Mouse (Mus musculus): Measurements from ENCODE around the gene Creb1.
"Not testable (repeated sequence)": the region's sequence is repeated elsewhere in the genome, so short reads cannot be mapped to it uniquely, and the experiment has no call there.

The Creb1 gene

DNA sequence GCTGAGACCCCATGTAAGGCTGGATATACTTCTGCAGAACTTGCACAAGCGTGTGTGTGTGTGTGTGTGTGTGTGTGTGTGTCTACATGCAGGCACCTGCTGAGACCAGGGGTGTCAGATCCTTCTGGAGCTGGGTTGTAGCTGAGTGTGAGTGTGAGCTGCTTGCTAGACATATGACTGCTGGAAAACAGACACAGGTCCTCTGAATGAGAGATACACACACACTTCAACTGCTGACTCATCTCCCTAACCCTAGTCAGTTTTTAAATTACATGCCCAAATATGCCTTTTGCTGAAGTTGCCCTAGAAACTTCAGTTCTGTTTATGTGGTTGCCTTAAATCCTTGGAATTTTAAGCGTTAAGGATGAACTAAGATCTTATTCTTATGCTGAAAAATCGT, 13.6 kb downstream of the Creb1 start:
- no peak for DNase-seq

DNA sequence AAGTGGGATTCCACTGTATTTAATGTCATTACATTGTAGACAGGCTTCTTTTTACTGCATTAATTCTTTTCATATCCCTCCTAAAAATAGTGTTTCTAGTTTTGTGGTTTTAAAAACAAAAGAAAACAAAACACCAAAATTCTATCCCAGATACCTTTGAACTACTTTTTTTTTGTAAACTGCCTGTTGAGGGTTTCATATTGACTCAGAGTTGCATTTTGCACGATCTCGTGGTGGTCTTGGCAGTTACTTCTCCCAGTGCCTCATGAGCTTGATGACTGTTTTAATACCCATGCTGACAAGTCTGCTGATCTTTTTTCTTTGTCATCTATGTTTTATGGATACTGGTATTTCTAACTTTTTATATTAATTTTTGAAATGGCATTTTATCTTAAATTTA, 16.9 kb downstream of the Creb1 start:
- no peak for DNase-seq

DNA sequence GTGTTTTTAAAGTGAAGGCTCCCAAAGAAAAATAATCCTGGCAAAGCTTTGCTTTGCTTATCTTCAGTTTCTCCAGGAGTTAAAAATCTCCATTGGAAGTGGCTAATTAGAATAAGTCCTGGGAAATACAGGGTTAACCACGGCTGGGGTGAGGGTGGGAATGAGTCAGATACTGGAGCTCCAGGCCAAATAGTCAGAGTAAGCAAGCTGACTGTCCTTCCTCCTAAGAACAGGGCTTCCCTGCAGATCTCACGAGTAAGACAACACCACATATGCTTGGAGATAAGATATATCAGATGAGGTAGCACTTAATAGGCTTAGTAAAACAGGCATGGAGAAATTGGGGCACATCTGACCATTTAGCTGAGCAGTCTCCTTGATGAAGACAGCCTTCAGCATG, 19.5 kb downstream of the Creb1 start:
- DNase-seq = no peak

DNA sequence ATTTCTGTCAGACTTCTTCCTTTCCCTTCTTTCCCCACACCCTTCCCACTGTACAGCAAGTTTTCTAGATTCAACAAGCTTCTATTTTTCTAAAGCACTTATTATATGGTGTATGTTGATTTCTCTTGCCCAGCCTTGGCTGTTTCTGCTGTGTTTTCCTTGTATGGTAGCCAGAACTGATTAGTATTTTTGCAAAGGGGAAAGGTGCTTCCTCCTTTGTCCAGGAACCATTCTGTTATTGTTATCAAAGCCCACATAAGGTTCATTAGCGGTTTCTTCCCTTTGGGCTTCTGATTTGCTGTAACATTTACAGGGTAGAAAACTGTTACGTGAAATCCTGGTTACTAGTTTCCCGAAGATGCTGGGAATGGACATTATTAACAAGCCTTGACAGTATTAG, 27.7 kb downstream of the Creb1 start:
- no peak for DNase-seq

DNA sequence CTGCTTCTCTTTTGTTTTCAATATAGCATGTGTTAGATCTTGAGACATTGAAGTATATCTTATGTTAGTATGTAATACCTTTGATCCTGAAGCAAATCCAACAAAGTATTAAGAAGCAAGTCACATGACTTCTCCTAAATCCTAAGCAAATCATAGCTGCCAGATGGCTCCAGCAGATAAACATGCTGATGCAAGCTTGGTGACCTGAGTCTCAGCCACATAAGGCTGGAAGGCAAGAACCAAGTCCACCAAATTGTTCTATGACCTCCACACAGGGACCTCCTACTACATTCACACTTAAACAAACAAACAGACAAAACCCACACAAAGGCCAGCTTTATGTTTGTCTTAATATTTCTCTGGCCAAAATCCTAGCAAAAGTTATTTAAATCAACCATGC, 35.8 kb downstream of the Creb1 start:
- no peak for DNase-seq

DNA sequence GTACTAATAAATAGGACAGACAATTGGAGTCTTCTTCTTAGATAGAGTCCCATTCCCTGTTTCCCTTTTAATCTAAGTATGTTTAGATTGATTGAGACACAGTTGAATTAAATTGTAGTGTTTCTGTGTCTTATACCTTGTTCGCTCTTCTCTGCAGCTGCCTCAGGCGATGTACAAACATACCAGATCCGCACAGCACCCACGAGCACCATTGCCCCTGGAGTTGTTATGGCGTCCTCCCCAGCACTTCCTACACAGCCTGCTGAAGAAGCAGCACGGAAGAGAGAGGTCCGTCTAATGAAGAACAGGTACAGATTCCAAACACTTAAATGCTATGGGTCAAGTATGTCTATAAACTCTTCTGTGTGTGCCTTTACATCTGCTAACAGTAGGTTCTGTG, 43.6 kb downstream of the Creb1 start:
- DNase-seq = no peak

DNA sequence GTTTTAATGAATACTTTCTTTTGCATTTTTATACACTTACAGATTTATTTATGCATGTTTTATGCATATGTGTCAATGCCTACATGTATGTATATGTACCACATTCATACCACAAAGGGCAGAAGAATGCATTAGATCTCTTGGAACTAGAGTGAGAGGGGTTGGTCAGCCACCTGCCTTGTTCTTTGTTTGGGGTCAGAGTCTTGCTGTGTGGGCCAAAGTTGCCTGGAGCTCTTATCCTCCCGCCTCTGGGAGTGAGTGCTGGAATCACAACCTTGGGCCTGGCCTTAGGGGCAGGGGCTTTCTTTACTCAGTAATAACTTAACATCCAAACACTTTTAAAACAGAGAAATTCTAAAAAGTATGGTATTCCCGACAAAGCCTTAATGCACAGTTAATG, 44.3 kb downstream of the Creb1 start:
- DNase-seq = no peak

DNA sequence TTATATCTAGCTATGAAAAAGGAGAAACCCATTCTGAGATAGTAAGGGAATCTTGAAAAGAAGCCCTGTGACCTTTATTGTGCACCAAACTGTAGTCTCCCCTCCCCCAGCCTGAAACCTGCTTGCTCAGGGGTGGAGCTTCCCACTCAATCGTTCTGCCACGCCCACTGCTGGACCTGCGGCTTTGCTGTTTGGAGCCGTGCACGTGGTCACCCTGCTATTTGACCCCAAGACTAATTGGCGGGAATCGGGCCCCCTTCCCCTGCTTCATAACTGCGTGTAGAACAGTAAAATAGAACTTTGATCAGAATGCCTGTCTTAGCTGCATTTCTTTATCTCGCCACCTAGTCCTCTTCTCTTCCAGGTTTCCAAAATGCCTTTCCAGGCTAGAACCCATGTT, 45.5 kb downstream of the Creb1 start:
- not testable (repeated sequence) for DNase-seq

DNA sequence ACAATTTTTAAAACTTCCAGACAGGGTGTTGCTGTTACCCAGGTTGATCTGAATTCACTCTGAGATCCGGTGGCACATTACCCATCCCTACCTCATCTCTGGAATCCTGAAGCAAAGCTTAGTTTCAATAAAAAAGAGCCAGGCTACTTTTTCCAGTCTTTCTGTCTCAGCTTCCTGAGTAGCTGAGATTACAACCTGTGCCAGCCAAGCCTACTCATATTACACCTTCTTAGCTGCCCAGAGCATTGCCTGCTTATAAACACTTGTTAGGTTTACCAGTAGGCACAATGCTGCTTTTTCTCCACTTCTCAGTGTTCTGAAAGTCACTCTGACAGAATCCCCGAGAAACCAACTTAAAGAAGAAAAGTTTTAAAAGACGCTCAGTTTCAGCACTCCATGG, 46.4 kb downstream of the Creb1 start:
- DNase-seq = no peak

DNA sequence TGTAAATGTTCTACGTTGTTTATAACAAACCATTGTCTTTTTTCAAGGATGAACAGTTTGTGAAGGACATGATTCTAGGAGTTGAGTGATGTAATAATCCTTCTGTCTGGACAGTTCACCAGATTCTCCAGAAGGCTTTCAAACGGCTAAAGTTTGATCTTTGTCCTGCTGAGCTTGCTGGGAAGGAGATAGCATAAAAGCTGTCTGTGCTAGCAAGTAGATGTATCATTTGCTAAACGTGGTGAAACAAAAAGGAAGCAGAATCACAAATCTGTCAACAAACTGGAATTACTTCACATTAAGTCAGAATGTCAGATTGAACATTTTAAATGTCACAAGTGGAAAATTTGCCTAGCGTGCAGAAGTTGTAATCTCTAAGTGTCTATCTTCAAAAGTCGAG, 66.5 kb downstream of the Creb1 start:
- no peak for DNase-seq

DNA sequence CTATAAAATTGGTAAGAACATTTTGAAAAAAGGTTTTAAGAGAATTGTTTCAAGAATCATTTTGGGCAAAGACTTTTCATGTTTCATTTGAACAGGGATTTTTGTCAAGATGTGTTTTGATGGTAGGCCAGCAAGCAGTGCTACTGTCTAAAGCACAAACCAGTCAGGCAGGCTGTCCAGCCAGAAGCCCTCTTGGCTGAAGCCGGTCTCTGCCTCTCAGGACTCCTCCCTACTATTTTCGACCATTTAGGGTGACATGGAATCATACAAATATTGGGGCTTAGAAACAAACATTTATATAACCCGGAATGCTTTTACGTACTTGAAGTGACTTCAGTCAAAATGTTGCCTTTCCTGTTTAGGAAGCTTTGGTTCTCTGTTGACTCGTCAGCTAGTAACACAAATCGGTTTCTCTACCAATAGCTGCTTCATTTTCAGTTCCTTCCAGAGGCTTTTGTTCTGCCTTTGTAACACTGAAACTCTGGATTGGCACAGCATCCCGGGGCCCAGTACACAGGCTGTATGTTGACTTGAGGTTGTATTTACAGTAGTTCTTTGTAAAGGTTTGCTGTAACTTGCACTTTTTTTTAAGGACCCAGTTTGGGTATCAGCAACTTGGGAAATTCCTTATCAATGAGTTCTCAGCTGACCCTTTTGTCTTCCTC, 68.1 kb downstream of the Creb1 start:
- DNase-seq = no peak

DNA sequence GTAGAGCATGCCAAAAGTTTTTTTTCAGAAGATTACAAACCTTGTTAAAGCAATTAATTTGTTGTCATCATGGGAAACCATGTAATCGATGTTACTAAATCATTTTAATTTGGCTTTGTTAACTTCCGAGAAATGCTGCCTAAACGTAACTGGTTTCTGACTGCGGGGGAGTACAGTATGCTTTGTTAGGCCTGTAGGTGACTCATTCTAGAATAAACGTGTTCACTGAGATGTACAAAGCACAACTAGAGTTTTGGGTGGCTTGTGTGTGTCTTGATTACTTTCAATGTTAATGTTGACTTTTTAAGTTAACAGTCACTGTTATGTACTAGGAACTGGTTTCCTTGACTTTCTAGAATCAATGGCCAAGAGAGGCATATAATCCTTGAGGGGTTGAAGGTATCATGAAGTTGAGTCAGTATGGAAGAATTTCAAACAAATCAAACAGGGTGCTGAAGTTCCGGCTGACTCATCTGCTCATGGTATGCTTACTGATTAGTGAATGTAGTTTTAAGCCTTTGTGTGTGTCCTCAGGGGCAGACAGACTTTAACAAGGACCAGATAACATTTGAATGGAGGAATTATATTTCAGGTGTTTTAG, 68.9 kb downstream of the Creb1 start:
- no peak for DNase-seq

DNA sequence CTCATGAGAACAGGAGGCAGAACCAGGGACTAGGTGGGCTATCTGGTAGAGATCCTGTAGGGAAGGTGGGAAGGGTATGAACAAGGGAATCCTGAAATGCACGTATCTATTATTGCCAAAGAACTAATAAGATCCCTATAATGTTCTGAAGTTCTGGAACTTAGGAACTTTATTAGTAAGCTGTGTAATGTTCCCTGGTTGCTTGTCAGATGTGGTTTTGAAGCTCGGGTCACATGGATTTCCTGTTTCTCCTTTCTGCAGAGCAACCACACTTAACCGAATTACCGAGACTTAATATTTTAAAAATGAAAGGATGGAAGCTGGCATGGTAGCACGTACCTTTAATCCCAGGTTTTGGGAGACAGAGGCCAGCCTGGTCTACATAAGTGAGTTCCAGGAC, 70.9 kb downstream of the Creb1 start:
- no peak for DNase-seq

DNA sequence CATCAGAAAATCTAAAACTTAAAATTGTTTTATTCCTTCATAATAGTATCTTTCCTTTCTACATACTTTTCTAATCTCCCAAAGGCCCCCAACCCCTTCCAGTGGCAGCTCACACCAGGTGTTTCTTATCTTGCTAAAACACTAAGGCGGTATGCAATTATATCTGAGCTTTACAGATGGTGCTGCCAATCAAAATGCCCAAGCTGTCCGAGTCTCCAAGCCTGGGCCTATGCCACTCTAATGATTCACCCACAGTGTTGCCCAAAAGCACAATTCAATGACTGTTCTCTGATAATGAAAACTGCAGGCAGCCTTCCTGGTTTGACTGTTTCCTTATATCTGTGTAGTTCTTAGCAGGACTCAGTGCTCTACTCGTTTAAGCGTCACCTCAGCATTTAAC, 76.7 kb downstream of the Creb1 start:
- DNase-seq = no peak

DNA sequence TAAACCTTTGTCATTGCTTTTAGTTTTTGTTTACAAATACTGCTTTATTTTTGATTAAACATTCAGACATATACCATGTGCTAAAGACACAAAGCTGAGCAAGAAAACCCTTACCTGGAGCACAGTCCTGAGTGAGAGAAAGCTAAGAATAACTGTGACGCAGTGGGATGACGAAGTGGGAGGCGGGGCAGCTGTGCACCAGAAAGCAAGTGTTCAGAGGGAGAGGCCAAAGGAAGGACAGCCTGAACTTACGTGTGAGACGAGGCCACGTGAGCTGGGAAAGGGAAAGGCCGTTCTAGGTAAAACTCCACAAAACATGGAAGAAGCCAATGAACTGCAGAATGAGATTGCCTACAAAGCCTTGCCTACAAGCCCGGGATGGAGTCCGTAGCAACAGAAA, 77.5 kb downstream of the Creb1 start:
- no peak for DNase-seq

DNA sequence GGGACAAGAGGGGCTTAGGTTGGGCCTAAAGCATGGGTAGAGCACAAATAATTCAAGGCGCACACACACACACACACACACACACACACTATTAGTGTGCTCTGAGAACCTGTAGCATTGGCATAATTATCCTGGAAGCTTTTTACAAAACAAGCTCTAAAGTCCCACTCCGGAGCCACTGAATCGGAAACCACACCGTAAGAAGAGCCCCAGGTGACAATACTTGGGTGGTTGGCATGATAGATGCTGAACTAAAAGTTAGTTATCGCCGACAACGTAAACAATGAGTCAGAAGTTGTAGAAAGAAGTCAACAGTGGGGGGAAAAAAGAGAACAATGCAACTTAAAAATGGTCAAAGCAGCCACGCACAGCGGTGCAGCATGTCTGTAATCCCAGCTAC, 81.9 kb downstream of the Creb1 start:
- no peak for DNase-seq

DNA sequence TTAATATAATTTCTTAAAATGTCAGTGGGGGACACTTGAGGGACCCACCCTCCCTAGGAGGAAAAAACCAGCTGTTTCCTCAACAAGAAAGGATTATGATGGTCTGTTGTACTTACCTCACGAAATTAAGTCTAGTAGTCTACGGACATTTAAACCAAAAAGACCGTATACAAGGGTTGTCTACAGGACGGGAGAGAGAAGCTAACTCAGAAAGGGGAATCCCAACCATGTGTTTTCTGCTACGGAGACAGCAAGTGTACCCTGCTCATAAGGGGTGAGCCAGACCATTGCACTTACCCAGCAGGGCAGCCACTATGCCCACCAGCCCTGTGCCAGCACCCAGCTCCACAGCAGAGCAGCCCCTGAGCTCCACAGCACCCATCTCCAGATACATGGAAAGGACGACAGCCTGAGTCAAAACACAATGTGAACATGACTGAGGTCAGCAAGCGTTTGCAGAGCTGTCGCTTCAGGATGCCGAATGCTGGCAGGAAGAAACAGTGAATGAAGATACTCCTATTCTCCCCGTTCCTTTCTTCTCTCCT, 82.4 kb downstream of the Creb1 start:
- no peak for DNase-seq

DNA sequence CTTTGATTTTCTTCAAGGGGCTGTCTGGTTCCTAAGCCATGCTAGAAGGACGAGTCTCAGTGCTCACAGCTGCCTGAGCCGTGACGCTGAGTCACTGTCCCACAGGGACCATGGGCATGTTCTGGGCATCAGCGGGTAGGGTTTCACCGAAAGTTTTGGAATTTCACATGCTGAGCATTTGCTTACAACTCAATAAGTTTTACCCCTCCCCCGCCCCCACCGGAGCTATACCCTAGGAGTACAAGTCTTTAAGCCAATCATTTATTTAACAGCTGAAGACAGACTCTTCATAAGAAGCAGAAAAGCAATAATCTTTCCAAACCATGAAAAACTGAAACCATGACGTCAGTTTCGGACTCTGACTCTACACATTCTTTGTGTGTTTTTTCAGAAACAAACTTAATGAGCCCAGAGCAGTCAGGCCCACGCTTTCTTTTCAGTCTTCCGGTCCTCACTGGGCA, 83.1 kb downstream of the Creb1 start:
- DNase-seq = no peak

DNA sequence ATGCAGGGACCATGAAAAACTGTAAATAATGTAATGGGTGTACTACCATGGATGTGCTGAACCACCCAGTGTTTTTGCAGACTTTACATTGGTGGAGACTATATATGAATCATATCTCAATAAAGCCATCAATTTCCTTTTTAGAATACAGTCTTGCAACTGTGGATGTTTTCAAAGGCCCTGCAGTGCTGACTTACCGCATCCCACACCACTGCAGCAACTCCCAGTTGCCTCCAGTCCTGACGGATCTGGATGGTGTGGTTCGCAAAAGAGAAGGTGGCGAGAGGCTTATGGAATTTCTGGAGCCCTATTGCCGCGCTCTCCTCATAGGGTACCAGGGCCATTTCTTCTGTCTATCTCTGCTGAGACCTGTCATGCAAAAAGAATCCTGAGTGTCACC, 83.6 kb downstream of the Creb1 start:
- DNase-seq = no peak

DNA sequence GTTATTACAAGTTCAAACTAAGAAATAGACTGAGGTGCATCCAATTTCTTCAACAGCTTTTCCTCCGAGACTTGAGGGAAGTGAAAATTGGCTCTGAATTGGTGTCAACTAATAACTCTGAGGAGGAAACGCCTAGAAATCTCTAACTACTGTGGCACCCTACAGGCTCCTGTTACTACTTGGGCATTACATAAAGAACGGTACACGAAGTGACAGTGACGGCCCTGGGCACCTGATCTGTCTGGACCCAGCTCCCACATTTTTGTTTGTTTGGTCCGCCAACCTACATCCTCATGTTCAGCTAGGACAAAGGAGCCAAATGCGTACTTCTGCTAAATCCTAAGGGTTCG, 84.1 kb downstream of the Creb1 start:
- DNase-seq = no peak

DNA sequence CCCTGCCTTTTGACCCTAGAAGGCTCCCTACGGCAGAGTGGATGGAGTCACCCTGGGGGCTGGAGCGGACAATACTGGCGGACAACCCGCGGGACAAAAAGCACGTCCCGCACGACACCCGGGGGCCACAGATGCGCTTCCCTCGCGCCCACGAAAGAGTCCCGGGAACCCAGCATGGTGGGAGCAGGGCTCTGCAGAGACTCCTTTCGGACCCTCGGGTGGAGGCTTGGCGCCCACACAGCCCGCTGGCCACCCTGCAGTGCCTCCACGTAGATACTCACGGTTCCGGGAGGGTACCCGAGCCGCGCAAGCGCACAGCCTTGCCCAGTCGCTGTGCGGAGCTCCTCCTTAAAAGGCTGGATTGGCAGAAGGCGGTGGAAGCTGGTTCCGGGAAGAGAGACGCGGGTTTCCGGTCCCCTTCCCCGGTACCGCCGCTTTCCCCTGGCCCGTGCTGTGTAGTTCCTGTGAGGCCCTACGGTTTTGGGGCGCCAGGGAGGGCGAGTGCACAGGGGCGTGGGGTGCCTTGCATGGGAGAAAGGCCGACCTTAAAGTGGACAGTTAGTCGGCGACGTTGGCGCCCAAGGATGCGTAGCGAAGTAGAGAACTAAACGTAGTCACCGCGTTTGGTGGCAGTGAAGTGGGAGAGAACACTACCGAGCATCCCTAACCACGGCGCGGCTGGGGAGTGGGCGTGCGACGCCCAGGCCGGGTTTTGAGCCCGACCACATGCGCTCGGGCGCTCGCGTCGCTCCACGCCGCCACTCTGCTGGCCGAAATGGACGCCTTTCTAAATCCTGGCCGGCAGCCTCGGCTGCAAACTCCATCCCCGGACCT, 84.7 kb downstream of the Creb1 start, which contains the start of gene Mettl21a:
Gene Mettl21a, minus strand, starts transcription at position 362 of the 834 bp plus-strand sequence.
- peak; percentile 83 for DNase-seq

DNA sequence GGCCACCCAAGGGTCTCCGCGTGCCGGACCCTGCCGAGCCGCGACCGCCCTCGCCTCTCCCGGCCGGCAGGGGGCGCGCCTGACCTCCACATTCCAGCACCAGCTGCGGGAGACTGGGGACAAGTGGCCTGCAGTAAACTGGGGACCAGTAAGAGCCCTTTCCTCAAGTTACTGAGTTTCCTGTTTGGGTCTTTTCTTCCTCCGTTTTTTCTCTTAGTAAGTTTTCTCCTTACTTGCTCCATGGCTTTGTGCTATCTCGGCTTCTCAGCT, 85.2 kb downstream of the Creb1 start:
- DNase-seq = peak; percentile 83

DNA sequence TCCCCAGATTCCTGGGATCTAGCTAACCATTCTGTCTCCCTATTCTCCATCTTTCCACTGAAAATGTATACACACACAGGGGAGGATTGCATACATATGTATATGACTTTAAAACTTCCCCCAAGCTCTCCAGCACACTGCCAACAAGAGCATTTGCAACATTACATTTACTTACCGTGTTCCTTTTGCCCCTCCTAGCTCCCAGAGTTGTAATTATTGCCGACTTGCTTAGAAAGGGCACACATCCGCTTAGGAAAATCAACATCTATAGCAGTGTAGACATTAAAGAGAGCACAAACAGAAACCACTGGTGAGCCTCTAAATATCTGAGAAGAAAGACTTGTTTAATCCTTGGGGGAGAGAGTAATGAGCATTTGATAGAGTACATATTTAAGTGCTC, 85.8 kb downstream of the Creb1 start:
- no peak for DNase-seq

DNA sequence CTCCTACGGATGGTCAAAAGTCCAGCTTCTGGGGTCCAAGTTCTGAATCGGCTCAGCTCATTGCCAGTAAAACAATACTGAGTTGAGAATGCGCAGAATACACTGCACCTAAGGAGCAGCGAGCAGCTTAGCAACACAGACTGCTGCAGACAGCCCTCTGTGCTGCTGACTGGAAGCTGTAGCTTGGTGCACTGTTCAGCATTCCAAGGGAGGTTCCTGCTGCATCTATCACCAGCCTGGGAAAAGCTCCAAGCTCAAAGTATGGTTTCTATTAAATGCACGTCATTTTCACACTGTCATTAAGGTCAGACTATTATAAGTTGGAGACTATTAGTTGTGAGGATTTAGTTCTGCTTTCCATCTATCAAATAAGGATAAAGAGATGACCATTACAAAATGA, 88.7 kb downstream of the Creb1 start:
- DNase-seq = no peak

Data from thymus, postnatal 14 days (tissue).